Mouse (Mus musculus): ENCODE measurements around the gene Supt16. TPM values are rescaled to one million over a fixed set of nuclear protein-coding genes. Genes with fewer than 3 reads are reported as not detected.

Supt16 gene
- total and polyA plus RNA-seq, 2 experiments, result 5.3 to 16.0 TPM

GRCm38 (mm10) chr14:52146540-52146939, 50.7 kb downstream of the Supt16 start:
- peak; percentile 31 for DNase-seq (ENCODE audit: extremely low read depth, low read depth, low spot score)
- TF ChIP-seq POLR2A (IDR thresholded peaks at IDR 0.05; ENCODE audit: extremely low read depth, insufficient read depth, low read length), result no peak
- peak; percentile 44 for TF ChIP-seq CTCF (IDR thresholded peaks at IDR 0.05; ENCODE audit: low read depth, low read length)
- WGBS, result 70% methylated on average over 4 of the region's 4 CpGs
- Histone ChIP-seq H3K9ac (ENCODE audit: low read depth, low read length) (no peak overlapping the region), H3K27me3 (ENCODE audit: control insufficient read depth, insufficient read depth, low read length) (no peaks in the 10 kb centered on the region), H3K4me3 (ENCODE audit: insufficient read depth, low read depth, low read length) (no peak overlapping the region), H3K27ac (replicated peaks; ENCODE audit: insufficient read depth, low read depth, low read length) (no peak overlapping the region), H3K79me2 (ENCODE audit: control insufficient read depth, insufficient read depth, low read length) (no peaks in the 10 kb centered on the region), H3K4me1 (ENCODE audit: control insufficient read depth, insufficient read depth, low read length) (no peaks in the 10 kb centered on the region), H3K36me3 (ENCODE audit: control insufficient read depth, insufficient read depth, low read length) (no peaks in the 10 kb centered on the region)

- no peak overlapping the region for H3K9ac ChIP-seq (ENCODE audit: low read depth, low read length)
- DNase-seq (ENCODE audit: extremely low read depth, low read depth, low spot score), result no peak
- WGBS, result 88% methylated on average over 4 of the region's 4 CpGs
- no peak overlapping the region for H3K4me3 ChIP-seq (ENCODE audit: insufficient read depth, low read depth, low read length)
- H3K79me2 ChIP-seq (ENCODE audit: control insufficient read depth, insufficient read depth, low read length), result no peaks in the 10 kb centered on the region
- no peaks in the 10 kb centered on the region for H3K36me3 ChIP-seq (ENCODE audit: control insufficient read depth, insufficient read depth, low read length)
- H3K4me1 ChIP-seq (ENCODE audit: control insufficient read depth, insufficient read depth, low read length), result no peaks in the 10 kb centered on the region
- H3K27me3 ChIP-seq (ENCODE audit: control insufficient read depth, insufficient read depth, low read length), result no peaks in the 10 kb centered on the region
- TF ChIP-seq CTCF (IDR thresholded peaks at IDR 0.05; ENCODE audit: low read depth, low read length) (no peak), POLR2A (IDR thresholded peaks at IDR 0.05; ENCODE audit: extremely low read depth, insufficient read depth, low read length) (no peak)
- no peak overlapping the region for H3K27ac ChIP-seq (replicated peaks; ENCODE audit: insufficient read depth, low read depth, low read length)
Observed at GRCm38 (mm10) chr14:52144165-52144564, 53.1 kb downstream of the Supt16 start.

GRCm38 (mm10) chr14:52141445-52142127, 55.6 kb downstream of the Supt16 start:
- Histone ChIP-seq H3K4me1 (ENCODE audit: control insufficient read depth, insufficient read depth, low read length) (no peaks in the 10 kb centered on the region), H3K27ac (replicated peaks; ENCODE audit: insufficient read depth, low read depth, low read length) (no peak overlapping the region), H3K36me3 (ENCODE audit: control insufficient read depth, insufficient read depth, low read length) (no peaks in the 10 kb centered on the region), H3K4me3 (ENCODE audit: insufficient read depth, low read depth, low read length) (no peak overlapping the region), H3K79me2 (ENCODE audit: control insufficient read depth, insufficient read depth, low read length) (no peaks in the 10 kb centered on the region), H3K27me3 (ENCODE audit: control insufficient read depth, insufficient read depth, low read length) (no peaks in the 10 kb centered on the region), H3K9ac (ENCODE audit: low read depth, low read length) (no peak overlapping the region)
- TF ChIP-seq POLR2A (IDR thresholded peaks at IDR 0.05; ENCODE audit: extremely low read depth, insufficient read depth, low read length) (no peak), CTCF (IDR thresholded peaks at IDR 0.05; ENCODE audit: low read depth, low read length) (no peak)
- no peak for DNase-seq (ENCODE audit: extremely low read depth, low read depth, low spot score)
- 65% methylated on average over 16 of the region's 16 CpGs for WGBS

DNA sequence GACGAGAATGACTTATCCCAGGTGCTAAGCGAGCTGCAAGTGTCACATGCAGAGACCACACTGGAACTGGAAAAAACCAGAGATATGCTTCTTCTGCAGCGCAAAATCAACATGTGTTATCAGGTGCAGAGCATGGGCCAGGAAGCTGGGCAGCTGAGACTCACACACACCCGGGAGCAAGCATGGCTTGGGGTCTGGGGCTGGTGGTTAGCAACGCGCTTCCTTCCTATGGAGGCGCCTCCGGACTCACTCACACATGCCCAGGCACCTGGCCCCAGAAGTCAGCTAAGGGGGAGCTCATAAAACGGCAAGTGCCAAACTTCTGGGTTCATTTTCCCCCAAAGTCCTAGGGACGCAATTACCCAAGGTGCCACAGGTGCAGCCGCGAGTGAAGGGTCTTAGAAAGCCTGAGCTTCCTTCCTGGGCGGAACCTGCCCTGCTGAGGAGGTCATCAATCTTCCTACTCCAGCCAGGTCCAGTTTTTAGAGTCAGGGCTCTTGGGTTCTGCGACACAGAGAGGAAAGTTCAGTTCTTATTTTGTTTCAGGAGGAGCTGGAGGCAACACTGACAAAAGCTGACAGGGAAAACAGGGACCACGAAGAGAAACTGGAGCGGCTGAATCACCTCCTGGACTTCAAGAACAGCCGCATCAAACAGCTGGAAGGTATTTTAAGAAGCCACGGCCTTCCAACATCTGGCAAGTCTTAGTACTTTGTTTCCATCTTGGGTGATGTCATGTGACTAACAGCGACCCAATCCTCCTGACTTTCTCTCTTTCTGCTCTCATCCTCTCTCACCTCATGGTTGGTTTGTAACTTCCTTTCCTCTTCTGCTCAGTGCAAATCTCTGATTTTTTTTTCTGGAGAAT, 56.4 kb downstream of the Supt16 start:
- Histone ChIP-seq H3K4me1 (ENCODE audit: control insufficient read depth, insufficient read depth, low read length) (no peaks in the 10 kb centered on the region), H3K79me2 (ENCODE audit: control insufficient read depth, insufficient read depth, low read length) (no peaks in the 10 kb centered on the region), H3K27me3 (ENCODE audit: control insufficient read depth, insufficient read depth, low read length) (no peaks in the 10 kb centered on the region), H3K36me3 (ENCODE audit: control insufficient read depth, insufficient read depth, low read length) (no peaks in the 10 kb centered on the region), H3K9ac (ENCODE audit: low read depth, low read length) (no peak overlapping the region), H3K4me3 (ENCODE audit: insufficient read depth, low read depth, low read length) (no peak overlapping the region), H3K27ac (replicated peaks; ENCODE audit: insufficient read depth, low read depth, low read length) (no peak overlapping the region)
- DNase-seq (ENCODE audit: extremely low read depth, low read depth, low spot score), result no peak
- TF ChIP-seq POLR2A (IDR thresholded peaks at IDR 0.05; ENCODE audit: extremely low read depth, insufficient read depth, low read length), result no peak
- 49% methylated on average over 19 of the region's 19 CpGs for WGBS

GRCm38 (mm10) chr14:52133584-52133983, 63.6 kb downstream of the Supt16 start:
- H3K27ac ChIP-seq (replicated peaks; ENCODE audit: insufficient read depth, low read depth, low read length), result no peak overlapping the region
- H3K4me1 ChIP-seq (ENCODE audit: control insufficient read depth, insufficient read depth, low read length), result no peaks in the 10 kb centered on the region
- peak; percentile 23 for DNase-seq (ENCODE audit: extremely low read depth, low read depth, low spot score)
- TF ChIP-seq CTCF (IDR thresholded peaks at IDR 0.05; ENCODE audit: low read depth, low read length) (no peak), POLR2A (IDR thresholded peaks at IDR 0.05; ENCODE audit: extremely low read depth, insufficient read depth, low read length) (no peak)
- no peak overlapping the region for H3K9ac ChIP-seq (ENCODE audit: low read depth, low read length)
- no peak overlapping the region for H3K4me3 ChIP-seq (ENCODE audit: insufficient read depth, low read depth, low read length)
- H3K36me3 ChIP-seq (ENCODE audit: control insufficient read depth, insufficient read depth, low read length), result no peaks in the 10 kb centered on the region
- WGBS, result 76% methylated on average over 5 of the region's 5 CpGs
- no peaks in the 10 kb centered on the region for H3K27me3 ChIP-seq (ENCODE audit: control insufficient read depth, insufficient read depth, low read length)
- H3K79me2 ChIP-seq (ENCODE audit: control insufficient read depth, insufficient read depth, low read length), result no peaks in the 10 kb centered on the region

DNA sequence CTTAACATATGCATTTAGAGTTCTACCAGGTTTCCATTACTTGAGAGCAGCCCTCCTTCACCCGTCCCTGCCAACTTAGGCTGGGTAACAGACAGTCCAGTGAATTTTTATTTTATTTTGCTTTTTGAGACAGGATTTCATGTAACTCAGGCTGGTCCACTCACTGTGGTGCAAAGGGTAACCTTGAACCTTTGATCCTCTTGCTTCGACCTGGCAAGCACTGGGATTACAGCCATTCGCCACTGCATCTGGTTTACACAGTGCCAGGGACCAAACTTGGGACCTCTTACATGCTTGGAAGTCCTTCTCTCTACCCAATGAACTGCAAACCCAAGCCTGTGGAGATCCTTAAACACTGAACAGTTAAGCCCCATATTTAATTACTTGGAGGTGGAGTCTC, 72.6 kb downstream of the Supt16 start:
- WGBS, result 27% methylated on average over 3 of the region's 3 CpGs
- TF ChIP-seq CTCF (IDR thresholded peaks at IDR 0.05; ENCODE audit: low read depth, low read length), result no peak
- no peak for TF ChIP-seq POLR2A (IDR thresholded peaks at IDR 0.05; ENCODE audit: extremely low read depth, insufficient read depth, low read length)
- Histone ChIP-seq H3K27me3 (ENCODE audit: control insufficient read depth, insufficient read depth, low read length) (no peaks in the 10 kb centered on the region), H3K79me2 (ENCODE audit: control insufficient read depth, insufficient read depth, low read length) (no peaks in the 10 kb centered on the region), H3K27ac (replicated peaks; ENCODE audit: insufficient read depth, low read depth, low read length) (no peak overlapping the region), H3K9ac (ENCODE audit: low read depth, low read length) (no peak overlapping the region), H3K4me1 (ENCODE audit: control insufficient read depth, insufficient read depth, low read length) (no peaks in the 10 kb centered on the region; the same call in 1 of the 2 replicates), H3K36me3 (ENCODE audit: control insufficient read depth, insufficient read depth, low read length) (no peaks in the 10 kb centered on the region), H3K4me3 (ENCODE audit: insufficient read depth, low read depth, low read length) (no peak overlapping the region)
- DNase-seq (ENCODE audit: extremely low read depth, low read depth, low spot score), result peak; percentile 90

All from liver, adult 2 months (tissue).